Mouse (Mus musculus) midbrain, embryonic 12.5 days (tissue): Measurements from ENCODE around the gene BC051019. TPM values are rescaled to one million over a fixed set of nuclear protein-coding genes. Genes with fewer than 3 reads are reported as not detected.

Source experiments
- ATAC-seq: fragments of 200-750 bp; cut with Nextera tagmentation; 2 replicates; pipeline ENCODE4 v1.8.0; 2017; ENCODE audit warnings: low read depth, moderate TSS enrichment, moderate library complexity; ENCODE audit not compliant: low FRiP score
- H3K27ac ChIP-seq: fragments of 300-500 bp; sonication (generic); replicated peaks from 2 replicates; pipeline ENCODE4 v1.5.1; 2016; ENCODE audit warnings: mild to moderate bottlenecking
- H3K27me3 ChIP-seq: fragments of 300-500 bp; sonication (generic); 2 replicates; pipeline ENCODE4 v1.6.1; 2016; ENCODE audit warnings: mild to moderate bottlenecking
- H3K36me3 ChIP-seq: fragments of 300-500 bp; sonication (generic); 2 replicates; pipeline ENCODE4 v1.6.1; 2016
- H3K4me1 ChIP-seq: fragments of 300-500 bp; sonication (generic); 2 replicates; pipeline ENCODE4 v1.6.1; 2016
- H3K4me2 ChIP-seq: fragments of 300-500 bp; sonication (generic); replicated peaks from 2 replicates; pipeline ENCODE4 v1.6.1; 2016; ENCODE audit warnings: mild to moderate bottlenecking, moderate library complexity
- H3K4me3 ChIP-seq: fragments of 300-500 bp; sonication (generic); 2 replicates; pipeline ENCODE4 v1.5.1; 2016; ENCODE audit warnings: mild to moderate bottlenecking
- H3K9ac ChIP-seq: fragments of 300-500 bp; sonication (generic); replicated peaks from 2 replicates; pipeline ENCODE4 v1.6.1; 2016; ENCODE audit warnings: mild to moderate bottlenecking, moderate library complexity
- H3K9me3 ChIP-seq: fragments of 300-500 bp; sonication (generic); 2 replicates; pipeline ENCODE4 v1.6.1; 2016; ENCODE audit warnings: mild to moderate bottlenecking
- WGBS: fragments of 180-500 bp; shearing (Covaris S2); methylation state at CpG from one replicate; pipeline ENCODE4 v1.1.7; 2016; 5-methylcytosine and 5-hydroxymethylcytosine counted together
- polyA plus RNA-seq: library from polyadenylated mRNA; unstranded; fragments of >200 nt; fragmentation: Nextera tagmentation; extraction: Ambion mirVana; gene quantifications from 2 replicates; pipeline ENCODE4 v1.2.1, GENCODE M21; 2016

The BC051019 gene
- polyA plus RNA-seq, 1 experiment from 2014 or later, result not detected

DNA sequence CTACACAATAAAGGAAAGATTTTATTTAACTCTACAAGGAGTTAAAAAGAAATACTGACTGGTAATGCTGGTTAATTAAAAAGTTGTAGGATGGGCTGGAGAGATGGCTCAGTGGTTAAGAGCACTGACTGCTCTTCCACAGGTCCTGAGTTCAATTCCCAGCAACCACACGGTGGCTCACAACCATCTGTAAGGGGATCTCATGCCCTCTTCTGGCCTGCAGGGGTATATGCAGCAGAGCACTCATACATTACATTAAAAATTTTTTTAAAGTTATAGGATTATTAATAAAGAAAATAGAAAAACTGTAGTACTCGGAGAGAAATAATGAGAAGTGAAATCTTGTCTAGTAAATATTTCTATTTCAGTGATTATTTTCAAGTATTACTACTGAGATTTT is 43.4 kb downstream of the BC051019 start:
- Histone ChIP-seq H3K4me3 (no peak overlapping the region), H3K9ac (no peak overlapping the region), H3K9me3 (no peaks in the 10 kb centered on the region), H3K4me2 (no peak overlapping the region), H3K27ac (no peak overlapping the region), H3K4me1 (no peaks in the 10 kb centered on the region; the same call in 1 of the 2 replicates), H3K36me3 (no peaks in the 10 kb centered on the region), H3K27me3 (no peaks in the 10 kb centered on the region)
- no peak for ATAC-seq
- 91% methylated on average over 2 of the region's 2 CpGs for WGBS

DNA sequence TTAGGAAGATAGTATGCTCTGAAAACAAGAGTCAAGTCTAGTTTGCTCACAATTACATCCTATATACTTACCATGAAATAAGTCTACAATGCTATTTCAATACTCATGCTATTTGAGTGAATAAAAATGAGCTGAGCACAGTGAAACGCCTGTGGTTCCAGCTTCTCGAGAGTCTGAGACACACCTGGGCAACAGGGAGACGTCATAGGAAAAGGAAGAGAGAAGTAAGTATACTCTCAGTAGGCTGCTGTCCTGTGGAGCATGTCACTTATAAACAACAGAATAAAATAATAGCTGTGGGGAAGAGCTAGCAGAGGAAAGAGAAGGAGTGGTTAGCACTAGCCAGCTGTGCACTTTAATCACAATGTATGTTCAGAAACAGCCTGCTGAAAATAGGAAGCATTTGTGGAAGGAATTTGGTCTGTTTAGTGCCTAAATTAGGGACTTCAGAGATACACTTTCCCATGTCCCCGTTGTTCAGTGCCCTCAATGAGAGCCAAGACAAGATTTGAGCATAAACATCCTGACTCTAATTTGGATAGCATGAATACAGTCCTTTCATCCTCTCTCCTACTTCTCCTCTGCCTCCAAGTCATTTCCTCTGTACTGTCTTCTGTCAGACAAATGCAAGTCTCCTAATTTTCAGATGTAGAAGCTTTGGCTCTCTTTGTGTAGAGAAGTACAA is 48.6 kb downstream of the BC051019 start:
- Histone ChIP-seq H3K27ac (no peak overlapping the region), H3K36me3 (no peaks in the 10 kb centered on the region), H3K4me3 (no peak overlapping the region), H3K4me2 (no peak overlapping the region), H3K4me1 (peaks cover 7% of the 10 kb centered on the region; the same call in 1 of the 2 replicates), H3K27me3 (no peaks in the 10 kb centered on the region), H3K9me3 (no peaks in the 10 kb centered on the region), H3K9ac (no peak overlapping the region)
- ATAC-seq, result no peak
- WGBS, result 70% methylated on average over 4 of the region's 4 CpGs

DNA sequence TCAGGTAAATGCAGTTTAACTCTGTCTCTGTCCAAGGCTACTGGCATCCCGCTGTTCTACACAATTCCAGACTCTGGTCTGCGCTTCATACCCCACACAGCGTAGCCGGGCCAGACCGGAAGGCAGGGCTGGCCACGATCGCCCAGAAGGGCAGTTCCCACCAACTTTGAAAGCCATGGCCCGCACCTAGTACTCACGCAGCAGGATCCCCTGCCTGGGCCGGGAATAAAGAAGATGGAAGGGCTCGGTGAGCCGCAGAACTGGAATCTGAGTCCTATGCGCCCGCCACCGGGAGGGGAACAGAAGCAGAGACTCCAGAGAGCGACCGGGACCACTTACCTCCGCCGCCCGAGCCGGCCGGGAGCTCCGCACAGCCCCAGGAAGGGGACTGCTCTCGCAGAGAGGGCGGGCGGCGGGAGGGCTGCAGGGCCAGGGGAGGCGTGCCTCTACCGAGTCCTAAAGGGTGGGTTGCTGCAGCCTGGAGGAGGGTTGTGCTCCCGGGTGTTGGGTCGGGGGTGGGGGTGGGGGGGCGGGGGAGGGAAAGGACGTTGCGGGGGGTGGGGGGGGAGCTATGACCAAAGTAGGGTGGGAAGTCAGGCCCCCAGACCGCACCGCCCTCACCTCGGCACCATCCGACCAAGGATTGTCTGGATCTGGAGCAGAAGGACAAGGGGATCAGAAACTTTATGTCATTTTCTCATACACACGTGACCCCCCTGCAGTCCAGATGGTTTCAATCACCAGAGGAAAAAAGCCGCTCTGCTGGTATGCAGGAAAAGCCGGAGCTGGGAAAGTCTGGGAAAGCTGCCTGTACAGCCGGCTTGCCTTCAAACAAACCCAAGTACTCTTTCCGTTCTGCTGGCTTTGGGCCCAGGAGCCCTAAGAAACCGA is 51.8 kb downstream of the BC051019 start:
- peak overlapping the region; percentile 65 for H3K9ac ChIP-seq
- ATAC-seq, result peak; percentile 96
- H3K36me3 ChIP-seq, result no peaks in the 10 kb centered on the region
- H3K4me3 ChIP-seq, result peak overlapping the region; percentile 60
- H3K4me1 ChIP-seq, result peaks cover 7% of the 10 kb centered on the region; the same call in 1 of the 2 replicates
- peaks cover 3% of the 10 kb centered on the region for H3K27me3 ChIP-seq
- WGBS, result under 1% methylated on average over 30 of the region's 44 CpGs
- peak overlapping the region; percentile 87 for H3K4me2 ChIP-seq
- H3K27ac ChIP-seq, result peak overlapping the region; percentile 75
- H3K9me3 ChIP-seq, result no peaks in the 10 kb centered on the region

DNA sequence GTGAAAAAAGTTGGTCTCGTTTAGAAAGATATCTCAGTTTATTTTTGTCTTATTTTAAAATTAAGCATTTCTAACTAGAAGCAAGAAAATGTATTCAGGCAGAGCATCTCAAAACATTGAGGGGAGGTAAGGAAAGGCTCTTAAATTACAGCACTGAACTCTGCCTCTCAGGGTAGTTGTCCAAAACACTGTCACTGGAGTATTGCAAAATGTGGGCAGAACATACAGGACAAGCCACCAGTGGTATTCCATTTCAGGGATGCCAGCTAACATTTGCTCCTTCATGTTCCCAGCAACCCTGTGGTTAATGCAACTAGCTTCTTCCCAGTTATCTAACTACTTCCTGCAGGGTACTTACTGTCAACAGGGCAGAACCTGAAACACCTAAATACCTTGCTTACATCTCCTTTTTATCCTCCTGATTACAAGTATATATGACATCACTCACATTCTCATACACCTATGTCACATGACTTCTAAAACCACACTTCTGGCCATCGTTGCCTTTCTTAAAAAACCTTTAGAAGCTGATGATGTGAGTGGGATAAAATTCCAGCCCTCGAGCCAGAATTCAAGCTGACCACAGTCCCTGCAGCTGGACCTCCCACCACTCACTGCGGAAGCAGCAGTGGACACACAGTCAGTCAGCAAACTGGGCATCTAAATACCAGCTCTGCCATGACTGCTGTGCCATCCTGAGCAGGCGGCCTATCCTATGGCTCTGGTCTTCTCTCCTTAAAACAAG is 54.1 kb downstream of the BC051019 start:
- ATAC-seq, result no peak
- H3K36me3 ChIP-seq, result no peaks in the 10 kb centered on the region
- 88% methylated on average over 5 of the region's 5 CpGs for WGBS
- no peak overlapping the region for H3K27ac ChIP-seq
- no peak overlapping the region for H3K4me3 ChIP-seq
- H3K4me1 ChIP-seq, result peaks cover 7% of the 10 kb centered on the region; the same call in 1 of the 2 replicates
- peaks cover 3% of the 10 kb centered on the region for H3K27me3 ChIP-seq
- H3K9me3 ChIP-seq, result no peaks in the 10 kb centered on the region
- no peak overlapping the region for H3K9ac ChIP-seq
- no peak overlapping the region for H3K4me2 ChIP-seq

DNA sequence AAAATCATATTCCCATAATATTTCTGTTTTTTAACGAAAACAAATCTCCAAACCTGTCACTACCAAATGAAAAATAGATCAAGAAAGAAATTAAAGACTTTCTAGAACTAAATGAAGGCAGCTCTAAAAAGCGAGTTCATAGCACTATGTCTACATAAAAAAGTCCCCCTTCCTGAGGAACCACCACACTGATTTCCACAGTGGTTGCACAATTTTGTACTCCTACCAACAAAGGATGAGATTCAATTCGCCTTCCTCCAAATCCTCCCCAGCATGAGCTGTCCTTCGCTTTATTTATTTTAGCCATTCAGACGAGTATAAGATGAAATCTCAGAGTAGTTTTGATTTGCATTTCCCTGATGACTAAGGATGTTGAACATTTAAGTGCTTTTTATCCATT is 57.0 kb downstream of the BC051019 start:
- no peak for ATAC-seq
- H3K4me3 ChIP-seq, result no peak overlapping the region
- H3K4me1 ChIP-seq, result peaks cover 4% of the 10 kb centered on the region; the same call in 1 of the 2 replicates
- H3K9me3 ChIP-seq, result no peaks in the 10 kb centered on the region
- H3K27me3 ChIP-seq, result peaks cover 7% of the 10 kb centered on the region
- H3K36me3 ChIP-seq, result no peaks in the 10 kb centered on the region
- H3K27ac ChIP-seq, result no peak overlapping the region
- WGBS, result 79% methylated on average over 5 of the region's 5 CpGs
- H3K4me2 ChIP-seq, result no peak overlapping the region
- no peak overlapping the region for H3K9ac ChIP-seq

DNA sequence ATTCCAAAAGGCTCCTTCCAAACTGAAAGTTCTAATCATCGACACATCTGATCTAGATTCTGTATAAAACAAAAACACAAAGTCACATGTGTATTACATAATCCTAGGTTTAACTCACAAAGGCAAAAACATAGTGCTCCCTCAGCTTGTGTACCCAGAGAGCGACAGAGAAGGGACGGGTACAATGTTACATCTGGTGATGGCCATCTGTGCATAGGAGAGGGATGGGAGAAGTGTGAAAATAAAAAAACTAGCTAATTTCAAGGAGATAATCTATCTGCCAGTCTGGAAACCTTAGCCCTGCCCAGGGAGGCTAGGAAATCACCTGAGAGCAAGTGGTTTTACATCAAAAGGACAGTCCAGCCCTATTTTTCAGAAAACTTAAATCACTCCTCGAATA is 61.0 kb downstream of the BC051019 start:
- no peak overlapping the region for H3K9ac ChIP-seq
- 74% methylated on average over 4 of the region's 4 CpGs for WGBS
- ATAC-seq, result no peak
- no peak overlapping the region for H3K27ac ChIP-seq
- no peak overlapping the region for H3K4me2 ChIP-seq
- H3K36me3 ChIP-seq, result no peaks in the 10 kb centered on the region
- no peak overlapping the region for H3K4me3 ChIP-seq
- 0 out of 2 replicates have a peak, but pooled peaks cover 3% of the 10 kb centered on the region for H3K27me3 ChIP-seq
- H3K9me3 ChIP-seq, result no peaks in the 10 kb centered on the region
- no peaks in the 10 kb centered on the region for H3K4me1 ChIP-seq

Other genes with a start within 250 kb of the BC051019 start
- 0.21 and 0.23 TPM in 2 replicates for gene Trim66, start 215.7 kb downstream of the BC051019 start, polyA plus RNA-seq
- gene Rpl27a, start 204.7 kb downstream of the BC051019 start, polyA plus RNA-seq, result 93.5 and 93.7 TPM in 2 replicates
- 38.1 and 40.2 TPM in 2 replicates for gene St5, start 20.2 kb downstream of the BC051019 start, polyA plus RNA-seq
- 19.1 and 19.5 TPM in 2 replicates for gene Akip1, start 20.2 kb downstream of the BC051019 start, polyA plus RNA-seq
- not detected in 2 replicates for gene Ascl3, start 7.9 kb upstream of the BC051019 start, polyA plus RNA-seq
- gene Tmem9b, start 29.0 kb upstream of the BC051019 start, polyA plus RNA-seq, result 62.3 and 64.5 TPM in 2 replicates
- 1.8 and 1.9 TPM in 2 replicates for gene Nrip3, start 58.2 kb upstream of the BC051019 start, polyA plus RNA-seq
- 1.7 and 4.7 TPM in 2 replicates for gene Scube2, start 141.8 kb upstream of the BC051019 start, polyA plus RNA-seq
- gene Dennd5a, start 236.6 kb upstream of the BC051019 start, polyA plus RNA-seq, result 51.8 and 53.1 TPM in 2 replicates